Mouse (Mus musculus) liver, embryonic 14.5 days (tissue): ENCODE measurements around the gene Zc3h8.

Source experiments
- CTCF ChIP-seq: IDR thresholded peaks from 2 replicates; pipeline ENCODE4 v1.5.1; 2016; ENCODE audit warnings: antibody characterized with exemption, low read depth, control low read depth
- EP300 ChIP-seq: IDR thresholded peaks from 2 replicates; pipeline ENCODE4 v1.6.1; 2016; ENCODE audit warnings: antibody characterized with exemption, low read depth

- TF ChIP-seq CTCF: no peak
- TF ChIP-seq EP300: no peak
These were observed 24.7 kb upstream of the Zc3h8 start for GRCm38 (mm10) chr2:128968475-128969083.
